Mouse (Mus musculus) intestine, embryonic 16.5 days (tissue): Measurements from ENCODE around the gene Llgl2. TPM values are rescaled to one million over a fixed set of nuclear protein-coding genes. Genes with fewer than 3 reads are reported as not detected.

Experiments used
- ATAC-seq: fragments of 200-750 bp; cut with Nextera tagmentation; 2 replicates; pipeline ENCODE4 v1.8.0; 2017; ENCODE audit warnings: moderate TSS enrichment, moderate library complexity
- H3K27ac ChIP-seq: fragments of 300-500 bp; sonication (generic); 2 replicates; pipeline ENCODE4 v1.5.1; 2014; ENCODE audit warnings: mild to moderate bottlenecking, low read length
- H3K27me3 ChIP-seq: fragments of 300-500 bp; sonication (generic); replicated peaks from 2 replicates; pipeline ENCODE4 v1.6.1; 2014; ENCODE audit warnings: low read length, control low read depth, mixed read lengths; ENCODE audit not compliant: control insufficient read depth, insufficient read depth
- H3K36me3 ChIP-seq: fragments of 300-500 bp; sonication (generic); 2 replicates; pipeline ENCODE4 v1.6.1; 2014; ENCODE audit warnings: low read length, control low read depth; ENCODE audit not compliant: control insufficient read depth, insufficient read depth
- H3K4me1 ChIP-seq: fragments of 300-500 bp; sonication (generic); 2 replicates; pipeline ENCODE4 v1.6.1; 2014; ENCODE audit warnings: low read length, control low read depth, mixed read lengths; ENCODE audit not compliant: control insufficient read depth, insufficient read depth
- H3K4me2 ChIP-seq: fragments of 300-500 bp; sonication (generic); 2 replicates; pipeline ENCODE4 v1.6.1; 2014; ENCODE audit warnings: low read depth, low read length, control low read depth
- H3K4me3 ChIP-seq: fragments of 300-500 bp; sonication (generic); 2 replicates; pipeline ENCODE4 v1.5.1; 2014; ENCODE audit warnings: mild to moderate bottlenecking, low read length
- H3K9ac ChIP-seq: fragments of 300-500 bp; sonication (generic); 2 replicates; pipeline ENCODE4 v1.6.1; 2014; ENCODE audit warnings: low read depth, low read length
- H3K9me3 ChIP-seq: fragments of 300-500 bp; sonication (generic); 2 replicates; pipeline ENCODE4 v1.6.1; 2016; ENCODE audit warnings: low read length, control low read depth; ENCODE audit not compliant: control insufficient read depth
- WGBS: fragments of 180-500 bp; shearing (Covaris S2); extraction: QIAGEN DNeasy Blood & Tissue Kit; methylation state at CpG from one replicate; pipeline ENCODE4 v1.1.7; 2014; 5-methylcytosine and 5-hydroxymethylcytosine counted together
- polyA plus RNA-seq: library from polyadenylated mRNA; unstranded; fragments of >200 nt; fragmentation: Nextera tagmentation; extraction: Ambion mirVana; gene quantifications from 2 replicates; pipeline ENCODE4 v1.2.1, GENCODE M21; 2015

The Llgl2 gene
- 102 and 107 TPM in 2 replicates for polyA plus RNA-seq

DNA sequence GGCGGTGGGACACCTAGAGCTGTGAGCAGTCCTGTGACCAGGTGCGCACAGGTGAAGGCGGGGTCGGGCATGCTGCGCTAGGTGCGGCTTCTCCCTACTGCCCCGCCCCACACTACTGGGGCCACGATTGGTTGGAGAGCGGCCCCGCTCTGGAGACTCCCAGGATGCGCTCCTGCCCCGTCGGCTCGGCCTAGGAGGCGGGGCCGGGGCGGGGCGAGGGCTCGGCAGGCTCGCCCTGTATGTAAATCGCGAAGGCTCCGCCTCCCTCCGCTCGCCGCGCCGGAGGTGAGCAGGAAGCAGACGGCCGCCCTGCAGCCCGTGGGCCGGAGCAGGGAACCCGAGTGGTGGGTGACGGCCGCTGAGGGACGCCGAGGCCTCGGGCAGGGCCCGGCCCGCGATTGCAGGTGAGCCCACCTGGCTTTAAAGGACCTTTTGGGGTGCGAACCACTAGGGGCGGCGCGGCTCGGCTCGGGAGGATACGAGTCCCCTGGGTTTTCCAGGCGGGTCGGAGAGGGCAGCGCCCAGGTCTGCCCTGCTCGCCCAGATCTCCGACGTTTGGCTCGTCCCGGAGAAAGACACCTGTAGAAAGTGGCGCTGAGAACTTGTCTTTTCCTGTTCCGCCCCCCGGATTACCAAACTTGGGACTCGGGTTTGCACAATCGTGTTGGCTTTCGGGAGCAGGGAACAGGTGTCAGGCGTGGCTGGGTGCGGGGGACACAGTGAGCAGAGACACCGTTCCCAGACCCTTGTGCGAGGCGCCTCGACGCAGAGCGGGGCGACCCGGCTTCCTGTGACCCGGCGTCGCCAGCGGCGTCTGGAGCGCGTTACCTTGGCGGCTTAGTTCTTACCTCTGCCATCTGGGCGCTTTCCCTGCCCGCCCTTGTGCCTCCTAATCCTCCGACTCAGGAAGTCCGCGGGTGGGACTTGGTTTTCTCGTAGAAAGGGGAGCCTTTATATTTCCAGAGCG, at the start of gene Llgl2:
Gene Llgl2 (plus strand): TSS at position 276 of the 967 bp plus-strand sequence.
- Histone ChIP-seq H3K9me3 (no peaks in the 10 kb centered on the region), H3K27ac (peak within 1 kb of the TSS; percentile 92), H3K9ac (peak within 1 kb of the TSS; percentile 88), H3K27me3 (no peaks in the 10 kb centered on the region), H3K4me2 (peak within 1 kb of the TSS; percentile 88), H3K4me3 (peak within 1 kb of the TSS; percentile 81), H3K4me1 (peaks cover 20% of the 10 kb centered on the region), H3K36me3 (peaks cover 10% of the 10 kb centered on the region)
- peak; percentile 98 for ATAC-seq
- WGBS, result under 1% methylated on average over 87 of the region's 87 CpGs

DNA sequence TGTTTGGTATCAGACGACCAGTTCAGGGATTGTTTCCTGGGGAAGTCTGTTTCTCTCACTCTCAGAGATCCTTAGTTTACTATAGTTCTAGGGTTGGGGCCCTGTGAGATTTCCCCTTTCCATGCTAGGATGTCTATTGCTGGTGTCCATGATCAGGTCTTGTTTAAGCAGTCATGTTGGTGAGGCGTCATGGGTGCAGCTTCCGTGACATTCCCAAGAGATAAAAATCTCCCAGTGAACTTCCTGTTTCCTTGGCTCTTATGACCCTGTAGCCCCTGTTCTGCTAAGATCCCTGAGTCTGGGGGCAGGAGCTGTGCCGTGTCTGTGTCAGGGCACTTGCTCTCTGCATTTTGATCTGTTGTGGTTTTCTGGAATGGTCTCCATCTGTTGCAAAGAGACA, 49.2 kb upstream of the Llgl2 start:
- Histone ChIP-seq H3K27ac (no peak overlapping the region), H3K4me1 (peaks cover 29% of the 10 kb centered on the region)

GRCm38 (mm10) chr11:115775821-115776665, 47.8 kb upstream of the Llgl2 start:
- H3K9ac ChIP-seq, result peak overlapping the region; percentile 16; the same call in 1 of the 2 replicates
- H3K36me3 ChIP-seq, result no peaks in the 10 kb centered on the region
- no peaks in the 10 kb centered on the region for H3K27me3 ChIP-seq
- H3K4me2 ChIP-seq, result no peak overlapping the region
- no peak overlapping the region for H3K27ac ChIP-seq
- peaks cover 40% of the 10 kb centered on the region for H3K4me1 ChIP-seq
- 60% methylated on average over 18 of the region's 18 CpGs for WGBS
- no peak overlapping the region for H3K4me3 ChIP-seq
- ATAC-seq, result no peak
- H3K9me3 ChIP-seq, result no peaks in the 10 kb centered on the region

More for the DNA sequence above, 49.2 kb upstream of the Llgl2 start:
- H3K9me3 ChIP-seq, result no peaks in the 10 kb centered on the region
- WGBS, result 57% methylated on average over 4 of the region's 4 CpGs
- H3K9ac ChIP-seq, result no peak overlapping the region
- no peaks in the 10 kb centered on the region for H3K27me3 ChIP-seq
- H3K4me3 ChIP-seq, result no peak overlapping the region
- no peak for ATAC-seq
- H3K36me3 ChIP-seq, result no peaks in the 10 kb centered on the region
- H3K4me2 ChIP-seq, result no peak overlapping the region

- Histone ChIP-seq H3K27ac (no peak overlapping the region), H3K4me3 (no peak overlapping the region), H3K4me2 (no peak overlapping the region), H3K9me3 (no peaks in the 10 kb centered on the region), H3K27me3 (no peaks in the 10 kb centered on the region), H3K4me1 (peaks cover 40% of the 10 kb centered on the region), H3K36me3 (no peaks in the 10 kb centered on the region), H3K9ac (no peak overlapping the region)
- ATAC-seq, result no peak
- WGBS, result 81% methylated on average over 9 of the region's 9 CpGs
These were observed 46.9 kb upstream of the Llgl2 start for GRCm38 (mm10) chr11:115776954-115777353.

- Histone ChIP-seq H3K27ac (no peak overlapping the region), H3K4me2 (no peak overlapping the region), H3K4me3 (no peak overlapping the region), H3K36me3 (no peaks in the 10 kb centered on the region), H3K4me1 (peaks cover 40% of the 10 kb centered on the region), H3K27me3 (no peaks in the 10 kb centered on the region), H3K9me3 (no peaks in the 10 kb centered on the region), H3K9ac (no peak overlapping the region)
- no peak for ATAC-seq
- WGBS, result 79% methylated on average over 17 of the region's 17 CpGs
These were observed 46.1 kb upstream of the Llgl2 start for GRCm38 (mm10) chr11:115777487-115778335.

- Histone ChIP-seq H3K4me3 (no peak overlapping the region), H3K4me1 (peaks cover 40% of the 10 kb centered on the region), H3K9ac (peak overlapping the region; percentile 3), H3K27me3 (no peaks in the 10 kb centered on the region), H3K9me3 (no peaks in the 10 kb centered on the region), H3K36me3 (no peaks in the 10 kb centered on the region), H3K4me2 (peak overlapping the region; percentile 30), H3K27ac (peak overlapping the region; percentile 87)
- peak; percentile 98 for ATAC-seq
- WGBS, result 6% methylated on average over 9 of the region's 9 CpGs
These were observed 44.7 kb upstream of the Llgl2 start for GRCm38 (mm10) chr11:115779038-115779571.

- WGBS, result 37% methylated on average over 20 of the region's 20 CpGs
These were observed 43.4 kb upstream of the Llgl2 start for GRCm38 (mm10) chr11:115780141-115781070.

DNA sequence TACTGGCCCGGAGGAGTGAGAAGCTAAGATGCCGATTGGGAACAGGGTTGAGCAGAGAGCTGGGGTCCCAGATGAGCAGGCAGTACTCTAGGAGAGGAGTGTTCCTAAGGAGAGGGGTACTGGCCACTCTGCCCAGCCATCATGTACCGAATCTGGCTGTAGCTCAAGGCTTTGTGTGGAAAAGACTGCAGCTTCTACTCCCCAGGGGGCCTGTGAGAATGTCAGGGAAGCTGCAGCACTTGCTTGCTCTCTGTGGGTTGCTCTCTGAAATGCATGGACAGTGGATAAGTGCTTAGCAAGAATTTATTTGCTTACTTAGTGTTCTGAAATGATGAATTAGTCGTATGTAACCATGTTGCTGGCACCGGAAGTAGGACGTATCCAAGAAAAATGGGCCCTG, 37.4 kb upstream of the Llgl2 start:
- no peaks in the 10 kb centered on the region for H3K9me3 ChIP-seq
- 76% methylated on average over 6 of the region's 6 CpGs for WGBS
- H3K4me1 ChIP-seq, result no peaks in the 10 kb centered on the region; the same call in 1 of the 2 replicates
- no peak overlapping the region for H3K9ac ChIP-seq
- no peak overlapping the region for H3K27ac ChIP-seq
- no peaks in the 10 kb centered on the region for H3K27me3 ChIP-seq
- no peak overlapping the region for H3K4me3 ChIP-seq
- peaks cover 2% of the 10 kb centered on the region; the same call in 1 of the 2 replicates for H3K36me3 ChIP-seq
- no peak for ATAC-seq
- no peak overlapping the region for H3K4me2 ChIP-seq

More at GRCm38 (mm10) chr11:115780141-115781070, 43.4 kb upstream of the Llgl2 start:
- Histone ChIP-seq H3K27me3 (no peaks in the 10 kb centered on the region), H3K4me1 (peaks cover 39% of the 10 kb centered on the region), H3K9ac (peak overlapping the region; percentile 21), H3K36me3 (no peaks in the 10 kb centered on the region), H3K27ac (peak overlapping the region; percentile 87), H3K9me3 (no peaks in the 10 kb centered on the region), H3K4me2 (no peak overlapping the region; the same call in 1 of the 2 replicates), H3K4me3 (no peak overlapping the region)
- no peak for ATAC-seq
